Mouse (Mus musculus): ENCODE measurements around the gene Haus5. TPM values are rescaled to one million over a fixed set of nuclear protein-coding genes. Genes with fewer than 3 reads are reported as not detected.

Haus5 gene
- polyA plus RNA-seq, 1 experiment from 2014 or later = 13.3 TPM

GRCm38 (mm10) chr7:30626647-30627046, 38.1 kb downstream of the Haus5 start:
- in situ Hi-C loops (cut with MboI; ENCODE audit: low pct_unique_long_range_greater_than_20kb) = no loop called here
- DNase-seq (ENCODE audit: low read depth, low spot score) (no peak), ATAC-seq (no peak)
- ChIA-PET POLR2A (no interaction called here), CTCF (no interaction called here)
- H3K27me3 ChIP-seq = peaks cover 7% of the 10 kb centered on the region
- TF ChIP-seq CTCF (IDR thresholded peaks at IDR 0.05) = no peak

GRCm38 (mm10) chr7:30625530-30626384, 39.0 kb downstream of the Haus5 start, which contains the start of gene Cox6b1:
Gene Cox6b1, minus strand, starts transcription at chr7:30626151.
- ChIA-PET POLR2A (interaction anchor here (0.6 to 1.1 kb wide), 6 partner anchors 14 to 1469 kb away, joined by 3 to 4 read pairs (median 3); partner anchors contain the start of gene Pmis2), CTCF (interaction anchor here (1.2 to 1.5 kb wide), 3 partner anchors 12 to 90 kb away, joined by 3 to 9 read pairs (median 4); no protein-coding TSS in a partner anchor)
- no peaks in the 10 kb centered on the region for H3K27me3 ChIP-seq
- DNase-seq (ENCODE audit: low read depth, low spot score) (peak; percentile 57), ATAC-seq (peak; percentile 65)
- in situ Hi-C loops (cut with MboI; ENCODE audit: low pct_unique_long_range_greater_than_20kb) = no loop called here
- no peak for TF ChIP-seq CTCF (IDR thresholded peaks at IDR 0.05)

- ChIA-PET CTCF (interaction anchor here (0.8 to 3.4 kb wide), 3 partner anchors 11 to 29 kb away, joined by 3 to 12 read pairs (median 3); no protein-coding TSS in a partner anchor), POLR2A (no interaction called here)
- TF ChIP-seq CTCF (IDR thresholded peaks at IDR 0.05) = peak; percentile 84
- no peaks in the 10 kb centered on the region for H3K27me3 ChIP-seq
- ATAC-seq (no peak), DNase-seq (ENCODE audit: low read depth, low spot score) (no peak)
- in situ Hi-C loops (cut with MboI; ENCODE audit: low pct_unique_long_range_greater_than_20kb) = no loop called here
Measured at GRCm38 (mm10) chr7:30619202-30619601, 45.6 kb downstream of the Haus5 start.

- no peaks in the 10 kb centered on the region for H3K27me3 ChIP-seq
- ChIA-PET CTCF (interaction anchor here (1.3 to 3.4 kb wide), 2 partner anchors 10 to 29 kb away, joined by 3 to 12 read pairs; no protein-coding TSS in a partner anchor), POLR2A (no interaction called here)
- in situ Hi-C loops (cut with MboI; ENCODE audit: low pct_unique_long_range_greater_than_20kb) = no loop called here
- DNase-seq (ENCODE audit: low read depth, low spot score) (no peak), ATAC-seq (no peak)
- TF ChIP-seq CTCF (IDR thresholded peaks at IDR 0.05) = no peak
Measured at GRCm38 (mm10) chr7:30618658-30619057, 46.1 kb downstream of the Haus5 start.

- DNase-seq (ENCODE audit: low read depth, low spot score) (no peak), ATAC-seq (no peak)
- CTCF ChIA-PET = interaction anchor here (2.3 to 4.0 kb wide), 5 partner anchors 10 to 25 kb away, joined by 8 to 31 read pairs (median 14); partner anchors contain the start of genes Cox6b1, Kmt2b and Zbtb32
- no peak for TF ChIP-seq CTCF (IDR thresholded peaks at IDR 0.05)
- H3K27me3 ChIP-seq = no peaks in the 10 kb centered on the region
- in situ Hi-C loops (cut with MboI; ENCODE audit: low pct_unique_long_range_greater_than_20kb) = no loop called here
- POLR2A ChIA-PET = interaction anchor here (2.4 to 2.6 kb wide), 2 partner anchors 23 to 26 kb away, joined by 10 read pairs; partner anchors contain the start of gene Kmt2b
Measured at GRCm38 (mm10) chr7:30615049-30615760, 49.6 kb downstream of the Haus5 start.

- peak; percentile 60 for TF ChIP-seq CTCF (IDR thresholded peaks at IDR 0.05)
- in situ Hi-C loops (cut with MboI; ENCODE audit: low pct_unique_long_range_greater_than_20kb) = no loop called here
- CTCF ChIA-PET = interaction anchor here (0.9 to 4.0 kb wide), 8 partner anchors 9 to 51 kb away, joined by 3 to 31 read pairs (median 8); partner anchors contain the start of genes Cox6b1, Kmt2b and Zbtb32
- no peaks in the 10 kb centered on the region for H3K27me3 ChIP-seq
- POLR2A ChIA-PET = interaction anchor here (2.4 to 2.6 kb wide), 2 partner anchors 22 to 25 kb away, joined by 10 read pairs; partner anchors contain the start of gene Kmt2b
- ATAC-seq (no peak), DNase-seq (ENCODE audit: low read depth, low spot score) (no peak)
Measured at GRCm38 (mm10) chr7:30614454-30614853, 50.3 kb downstream of the Haus5 start.

GRCm38 (mm10) chr7:30613529-30614112, 51.2 kb downstream of the Haus5 start:
- in situ Hi-C loops (cut with MboI; ENCODE audit: low pct_unique_long_range_greater_than_20kb) = no loop called here
- CTCF ChIA-PET = interaction anchor here (0.9 to 4.0 kb wide), 11 partner anchors 8 to 52 kb away, joined by 3 to 31 read pairs (median 5); partner anchors contain the start of genes Cox6b1, Kmt2b and Zbtb32
- no peaks in the 10 kb centered on the region for H3K27me3 ChIP-seq
- peak; percentile 76 for TF ChIP-seq CTCF (IDR thresholded peaks at IDR 0.05)
- POLR2A ChIA-PET = interaction anchor here (0.9 to 2.4 kb wide), 2 partner anchors 24 to 45 kb away, joined by 4 to 10 read pairs; partner anchors contain the start of gene Kmt2b
- DNase-seq (ENCODE audit: low read depth, low spot score) (no peak), ATAC-seq (no peak)

GRCm38 (mm10) chr7:30612654-30613402, 52.0 kb downstream of the Haus5 start, which contains the start of gene Upk1a:
Gene Upk1a, minus strand, starts transcription at chr7:30612847.
- in situ Hi-C loops (cut with MboI; ENCODE audit: low pct_unique_long_range_greater_than_20kb) = no loop called here
- CTCF ChIA-PET = interaction anchor here (0.9 to 4.0 kb wide), 8 partner anchors 9 to 23 kb away, joined by 3 to 31 read pairs (median 8); partner anchors contain the start of genes Cox6b1, Kmt2b and Zbtb32
- ATAC-seq (no peak), DNase-seq (ENCODE audit: low read depth, low spot score) (no peak)
- POLR2A ChIA-PET = interaction anchor here (0.9 kb wide), 1 partner anchor 45 kb away, joined by 4 read pairs; no protein-coding TSS in a partner anchor
- TF ChIP-seq CTCF (IDR thresholded peaks at IDR 0.05) = no peak
- no peaks in the 10 kb centered on the region for H3K27me3 ChIP-seq

- in situ Hi-C loops (cut with MboI; ENCODE audit: low pct_unique_long_range_greater_than_20kb) = no loop called here
- ATAC-seq (no peak), DNase-seq (ENCODE audit: low read depth, low spot score) (no peak)
- CTCF ChIA-PET = no interaction called here
- no peaks in the 10 kb centered on the region for H3K27me3 ChIP-seq
- POLR2A ChIA-PET = no interaction called here
- TF ChIP-seq CTCF (IDR thresholded peaks at IDR 0.05) = no peak
Measured at GRCm38 (mm10) chr7:30610043-30610442, 54.8 kb downstream of the Haus5 start.

Measured in Patski (cell line).